Mouse (Mus musculus) liver, adult 2 months (tissue): Measurements from ENCODE around the gene Agt. TPM values are rescaled to one million over a fixed set of nuclear protein-coding genes. Genes with fewer than 3 reads are reported as not detected.

Experiments
- DNase-seq: peaks from one replicate; pipeline ENCODE4 v3.0.0-alpha.2; 2011; ENCODE audit warnings: low read depth, low spot score; ENCODE audit errors: extremely low read depth
- H3K27ac ChIP-seq: fragments of 200-500 bp; replicated peaks from 2 replicates; pipeline ENCODE4 v1.5.1; 2012; ENCODE audit warnings: low read depth, mild to moderate bottlenecking, control low read depth, inconsistent platforms, low read length; ENCODE audit not compliant: insufficient read depth
- H3K27me3 ChIP-seq: fragments of 200-500 bp; 2 replicates; pipeline ENCODE4 v1.6.1; 2012; ENCODE audit warnings: mild to moderate bottlenecking, moderate library complexity, low read length, inconsistent platforms; ENCODE audit not compliant: control insufficient read depth, insufficient read depth
- H3K36me3 ChIP-seq: fragments of 200-500 bp; 2 replicates; pipeline ENCODE4 v1.6.1; 2012; ENCODE audit warnings: low read length, inconsistent platforms; ENCODE audit not compliant: control insufficient read depth, insufficient read depth
- H3K4me1 ChIP-seq: fragments of 200-500 bp; 2 replicates; pipeline ENCODE4 v1.6.1; 2011; ENCODE audit warnings: low read length; ENCODE audit not compliant: control insufficient read depth, insufficient read depth
- H3K4me3 ChIP-seq: fragments of 200-500 bp; 2 replicates; pipeline ENCODE4 v1.5.1; 2011; ENCODE audit warnings: low read depth, mild to moderate bottlenecking, control low read depth, low read length, moderate library complexity; ENCODE audit not compliant: insufficient read depth
- H3K79me2 ChIP-seq: fragments of 200-500 bp; 2 replicates; pipeline ENCODE4 v1.6.1; 2012; ENCODE audit warnings: inconsistent platforms, mild to moderate bottlenecking, low read length, moderate library complexity; ENCODE audit not compliant: control insufficient read depth, insufficient read depth
- H3K9ac ChIP-seq: fragments of 200-500 bp; 2 replicates; pipeline ENCODE4 v1.6.1; 2012; ENCODE audit warnings: low read depth, mild to moderate bottlenecking, control low read depth, inconsistent platforms, low read length
- CTCF ChIP-seq: fragments of 200-500 bp; IDR thresholded peaks from 2 replicates; pipeline ENCODE4 v1.5.1; 2011; ENCODE audit warnings: low read depth, low read length, control low read depth
- POLR2A ChIP-seq: fragments of 200-500 bp; IDR thresholded peaks from 2 replicates; pipeline ENCODE4 v1.6.1; 2011; ENCODE audit warnings: low read length, control low read depth; ENCODE audit not compliant: insufficient read depth; ENCODE audit errors: extremely low read depth
- WGBS: fragments of 180-500 bp; shearing (Covaris S2); methylation state at CpG from one replicate; pipeline ENCODE4 v1.1.7; 2018; 5-methylcytosine and 5-hydroxymethylcytosine counted together
- polyA plus RNA-seq: library from polyadenylated mRNA; depleted of rRNA; stranded (reverse); fragments of >200 nt; gene quantifications from 2 replicates; pipeline ENCODE4 v1.2.3, GENCODE M21; 2012
- total RNA-seq: library from RNA; depleted of rRNA; stranded (reverse); fragments of >200 nt; gene quantifications from 2 replicates; pipeline ENCODE4 v1.2.3, GENCODE M21; 2014

Gene Agt
- total and polyA plus RNA-seq, 2 experiments = 419 to 1,418 TPM

DNA sequence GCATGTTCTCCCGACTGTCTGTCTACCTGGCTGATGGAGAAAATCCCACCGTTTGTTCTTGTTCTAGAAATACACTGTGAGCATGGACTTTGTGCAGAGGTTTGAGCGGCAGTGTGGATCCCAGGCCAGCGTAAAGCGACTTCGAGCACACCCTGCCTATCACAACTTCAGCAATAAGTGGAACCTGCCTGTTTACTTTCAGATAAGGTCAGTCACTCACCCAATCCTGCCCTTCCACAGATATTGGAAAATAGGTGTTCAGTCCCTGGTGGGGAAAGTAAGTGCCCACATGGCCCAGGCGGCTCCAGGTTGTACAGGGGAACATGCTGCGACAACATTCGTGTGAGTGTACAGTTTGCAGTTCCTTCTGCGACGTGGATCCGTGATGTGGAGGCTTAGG lies 28.6 kb downstream of the Agt start:
- Histone ChIP-seq H3K4me1 (no peaks in the 10 kb centered on the region), H3K9ac (no peak overlapping the region), H3K4me3 (no peak overlapping the region), H3K27ac (no peak overlapping the region), H3K79me2 (no peaks in the 10 kb centered on the region), H3K36me3 (peaks cover 24% of the 10 kb centered on the region; the same call in 1 of the 2 replicates), H3K27me3 (no peaks in the 10 kb centered on the region)
- TF ChIP-seq CTCF = no peak
- TF ChIP-seq POLR2A = no peak
- no peak for DNase-seq
- 80% methylated on average over 12 of the region's 12 CpGs for WGBS

GRCm38 (mm10) chr8:124535451-124535850 lies 34.1 kb downstream of the Agt start:
- TF ChIP-seq POLR2A (no peak), CTCF (no peak)
- no peaks in the 10 kb centered on the region for H3K27me3 ChIP-seq
- no peak overlapping the region for H3K4me3 ChIP-seq
- no peak for DNase-seq
- WGBS = 94% methylated on average over 5 of the region's 5 CpGs
- peaks cover 30% of the 10 kb centered on the region; the same call in 1 of the 2 replicates for H3K36me3 ChIP-seq
- no peak overlapping the region for H3K27ac ChIP-seq
- H3K79me2 ChIP-seq = no peaks in the 10 kb centered on the region
- no peak overlapping the region for H3K9ac ChIP-seq
- H3K4me1 ChIP-seq = no peaks in the 10 kb centered on the region

GRCm38 (mm10) chr8:124532626-124533025 lies 36.9 kb downstream of the Agt start:
- Histone ChIP-seq H3K27me3 (no peaks in the 10 kb centered on the region), H3K4me3 (no peak overlapping the region), H3K79me2 (no peaks in the 10 kb centered on the region), H3K36me3 (peaks cover 24% of the 10 kb centered on the region; the same call in 1 of the 2 replicates), H3K4me1 (no peaks in the 10 kb centered on the region), H3K27ac (no peak overlapping the region), H3K9ac (no peak overlapping the region)
- no peak for DNase-seq
- WGBS = 97% methylated on average over 3 of the region's 3 CpGs
- no peak for TF ChIP-seq CTCF
- no peak for TF ChIP-seq POLR2A

- Histone ChIP-seq H3K27ac (no peak overlapping the region), H3K4me1 (no peaks in the 10 kb centered on the region), H3K27me3 (no peaks in the 10 kb centered on the region), H3K36me3 (peaks cover 27% of the 10 kb centered on the region; the same call in 1 of the 2 replicates), H3K79me2 (peaks cover 4% of the 10 kb centered on the region; the same call in 1 of the 2 replicates), H3K9ac (no peak overlapping the region), H3K4me3 (no peak overlapping the region)
- no peak for DNase-seq
- no peak for TF ChIP-seq POLR2A
- TF ChIP-seq CTCF = no peak
- WGBS = 83% methylated on average over 4 of the region's 4 CpGs
Observed at GRCm38 (mm10) chr8:124530996-124531395, 38.5 kb downstream of the Agt start.

GRCm38 (mm10) chr8:124530556-124530955 lies 39.0 kb downstream of the Agt start:
- Histone ChIP-seq H3K79me2 (peaks cover 4% of the 10 kb centered on the region; the same call in 1 of the 2 replicates), H3K4me1 (no peaks in the 10 kb centered on the region), H3K27ac (no peak overlapping the region), H3K36me3 (peaks cover 30% of the 10 kb centered on the region; the same call in 1 of the 2 replicates), H3K9ac (no peak overlapping the region), H3K4me3 (no peak overlapping the region), H3K27me3 (no peaks in the 10 kb centered on the region)
- TF ChIP-seq CTCF (no peak), POLR2A (no peak)
- no peak for DNase-seq
- 86% methylated on average over 7 of the region's 7 CpGs for WGBS

DNA sequence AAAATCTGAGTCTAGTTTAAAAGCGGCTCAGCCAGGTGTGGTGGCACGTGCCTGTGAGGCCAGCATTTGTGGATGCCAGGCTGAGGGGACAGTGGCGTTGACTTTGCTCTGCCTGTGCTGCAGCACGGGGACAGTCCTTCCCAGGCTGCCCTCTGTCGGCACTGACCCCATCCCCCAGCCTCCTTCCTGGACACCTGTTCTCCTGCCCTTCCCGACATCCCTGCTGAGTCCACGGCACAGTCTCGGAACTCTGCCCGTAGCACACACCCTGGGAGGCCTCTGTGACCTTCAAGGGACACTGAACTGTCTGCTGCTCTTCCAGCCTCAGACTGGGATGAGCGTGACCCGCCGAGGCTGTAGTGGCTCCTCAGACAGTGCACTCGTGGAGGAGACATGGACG lies 39.4 kb downstream of the Agt start:
- Histone ChIP-seq H3K79me2 (peaks cover 4% of the 10 kb centered on the region; the same call in 1 of the 2 replicates), H3K36me3 (peaks cover 30% of the 10 kb centered on the region; the same call in 1 of the 2 replicates), H3K4me1 (no peaks in the 10 kb centered on the region), H3K4me3 (no peak overlapping the region), H3K27me3 (no peaks in the 10 kb centered on the region), H3K27ac (no peak overlapping the region), H3K9ac (no peak overlapping the region)
- 86% methylated on average over 14 of the region's 14 CpGs for WGBS
- TF ChIP-seq POLR2A (no peak), CTCF (no peak)
- no peak for DNase-seq
